Mouse (Mus musculus) ES-Bruce4 (cell line): ENCODE measurements at regions not wholly inside any gene's neighbourhood (a gene's known extent, or its start where the extent isn't known, plus 50 kb on each side); places are given as distances from the start of the nearest gene placed in this dataset.

Experiments used
- H3K27ac ChIP-seq: 2 replicates; pipeline ENCODE4 v1.5.1; 2012; ENCODE audit warnings: low read length, inconsistent platforms; ENCODE audit not compliant: insufficient read depth
- H3K27me3 ChIP-seq: 2 replicates; pipeline ENCODE4 v1.6.1; 2012; ENCODE audit warnings: mild to moderate bottlenecking, low read length, inconsistent platforms; ENCODE audit not compliant: control insufficient read depth, poor library complexity, insufficient read depth, severe bottlenecking
- H3K36me3 ChIP-seq: 2 replicates; pipeline ENCODE4 v1.6.1; 2012; ENCODE audit warnings: inconsistent platforms, mild to moderate bottlenecking, low read length, moderate library complexity; ENCODE audit not compliant: control insufficient read depth, poor library complexity, insufficient read depth, severe bottlenecking
- H3K4me1 ChIP-seq: one replicate; pipeline ENCODE4 v1.8.1; 2011; ENCODE audit warnings: low read length; ENCODE audit not compliant: control insufficient read depth, insufficient read depth
- H3K4me3 ChIP-seq: 2 replicates; pipeline ENCODE4 v1.5.1; 2011; ENCODE audit warnings: low read depth, mild to moderate bottlenecking, low read length
- H3K9ac ChIP-seq: 2 replicates; pipeline ENCODE4 v1.6.1; 2012; ENCODE audit warnings: low read depth, mild to moderate bottlenecking, inconsistent platforms; ENCODE audit not compliant: poor library complexity, severe bottlenecking
- H3K9me3 ChIP-seq: replicated peaks from 2 replicates; pipeline ENCODE4 v1.6.1; 2012; ENCODE audit warnings: mild to moderate bottlenecking, low read length, inconsistent platforms; ENCODE audit not compliant: control insufficient read depth, poor library complexity, insufficient read depth, severe bottlenecking
- CTCF ChIP-seq: IDR thresholded peaks from one replicate; pipeline ENCODE4 v1.8.1; 2011; ENCODE audit warnings: low read depth, low read length
- EP300 ChIP-seq: IDR thresholded peaks from 2 replicates; pipeline ENCODE4 v1.6.1; 2011; ENCODE audit warnings: low read depth, low read length; ENCODE audit not compliant: insufficient read depth
- POLR2A ChIP-seq: IDR thresholded peaks from one replicate; pipeline ENCODE4 v1.8.1; 2011; ENCODE audit warnings: low read length; ENCODE audit not compliant: insufficient read depth

DNA sequence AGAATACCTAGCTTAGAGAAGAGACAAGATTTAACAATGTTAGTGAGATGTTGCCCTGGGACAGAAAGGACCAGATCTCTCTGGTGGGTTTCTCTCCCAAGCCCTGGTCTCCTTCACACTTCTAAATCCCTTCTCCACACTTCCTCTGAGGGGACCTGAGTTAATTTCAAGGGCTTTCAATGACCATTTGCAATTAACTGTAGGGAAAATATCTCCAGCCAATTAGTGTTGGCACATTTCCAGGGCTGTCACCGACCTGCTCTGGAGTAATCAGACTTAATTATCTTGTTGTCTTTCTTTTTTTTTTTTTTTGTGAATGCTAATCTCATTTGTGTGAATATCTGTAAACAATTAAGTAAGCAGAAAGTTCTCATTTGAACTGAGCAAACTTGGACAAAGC lies 166.3 kb upstream of the Pirt start:
- Histone ChIP-seq H3K9me3 (no peaks in the 10 kb centered on the region; the same call in 1 of the 2 replicates), H3K27ac (no peak overlapping the region), H3K4me3 (no peak overlapping the region), H3K36me3 (no peaks in the 10 kb centered on the region), H3K9ac (no peak overlapping the region), H3K27me3 (no peaks in the 10 kb centered on the region; the same call in 1 of the 2 replicates), H3K4me1 (no peaks in the 10 kb centered on the region)
- TF ChIP-seq POLR2A (no peak), EP300 (no peak), CTCF (no peak)

DNA sequence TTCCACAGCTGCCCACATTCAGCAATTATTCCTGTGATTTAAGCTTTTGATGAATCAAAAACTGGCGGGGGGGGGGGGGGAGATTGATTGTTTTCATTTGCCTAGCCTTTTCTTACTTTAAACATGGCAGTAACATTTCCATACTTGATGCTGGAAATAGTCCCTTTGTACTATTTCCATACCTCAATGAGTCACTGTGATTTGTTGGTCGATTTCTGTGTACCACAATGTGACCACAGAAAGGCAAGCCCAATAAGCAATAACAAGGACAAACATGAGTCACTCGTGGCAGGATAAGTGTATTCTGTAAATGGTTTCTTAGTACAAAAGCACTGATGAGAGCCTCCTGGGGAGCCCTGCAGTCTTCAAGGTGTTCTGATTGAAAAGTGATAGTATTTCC lies 121.8 kb upstream of the Pirt start:
- H3K36me3 ChIP-seq, result no peaks in the 10 kb centered on the region
- no peak overlapping the region for H3K9ac ChIP-seq
- TF ChIP-seq CTCF, result no peak
- TF ChIP-seq EP300, result no peak
- TF ChIP-seq POLR2A, result no peak
- H3K27me3 ChIP-seq, result no peaks in the 10 kb centered on the region
- H3K4me1 ChIP-seq, result no peaks in the 10 kb centered on the region
- no peak overlapping the region for H3K27ac ChIP-seq
- no peak overlapping the region for H3K4me3 ChIP-seq
- H3K9me3 ChIP-seq, result no peaks in the 10 kb centered on the region

DNA sequence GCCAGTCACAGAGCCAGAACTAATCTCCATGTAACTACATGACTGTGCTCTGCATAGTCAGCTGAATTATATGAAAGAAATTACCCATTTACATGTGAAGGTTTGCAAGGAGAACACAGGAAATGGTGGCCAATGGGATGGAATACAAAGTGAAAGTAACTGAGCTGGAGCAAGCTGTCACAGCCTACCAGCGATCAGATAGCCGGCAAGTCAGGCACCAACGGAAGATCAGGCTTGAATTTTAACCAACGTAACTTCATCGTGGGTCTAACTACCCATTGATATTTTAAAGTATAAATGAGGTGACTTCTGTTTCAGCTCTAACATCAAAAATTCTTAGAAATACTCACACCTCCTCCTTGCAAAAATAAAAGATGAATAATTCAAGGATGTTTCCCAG lies 104.9 kb upstream of the Pirt start:
- Histone ChIP-seq H3K27ac (no peak overlapping the region), H3K4me3 (no peak overlapping the region), H3K9me3 (no peaks in the 10 kb centered on the region), H3K9ac (no peak overlapping the region), H3K4me1 (no peaks in the 10 kb centered on the region), H3K27me3 (no peaks in the 10 kb centered on the region; the same call in 1 of the 2 replicates), H3K36me3 (no peaks in the 10 kb centered on the region)
- TF ChIP-seq POLR2A (no peak), EP300 (no peak), CTCF (no peak)

DNA sequence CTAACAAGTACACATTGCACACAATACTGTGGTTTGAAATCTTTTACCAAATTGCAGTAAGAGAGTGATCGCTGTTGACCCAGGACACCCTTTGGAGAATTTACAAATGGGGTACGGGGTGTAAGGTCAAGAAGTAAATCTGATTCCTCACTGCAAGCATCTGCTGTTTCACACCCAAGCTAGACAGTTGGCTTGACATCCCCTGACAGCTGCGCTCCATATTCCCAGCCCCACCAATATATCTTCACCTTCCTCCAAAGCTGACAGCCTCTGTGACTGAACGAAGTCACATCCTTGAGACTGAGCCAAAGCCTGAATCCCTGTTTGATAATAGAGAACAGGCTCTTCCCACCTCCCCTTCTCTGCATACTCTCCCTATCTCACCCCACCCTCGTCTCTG lies 98.5 kb upstream of the Pirt start:
- no peaks in the 10 kb centered on the region for H3K27me3 ChIP-seq
- no peaks in the 10 kb centered on the region for H3K4me1 ChIP-seq
- no peak overlapping the region for H3K4me3 ChIP-seq
- no peaks in the 10 kb centered on the region for H3K9me3 ChIP-seq
- H3K36me3 ChIP-seq, result no peaks in the 10 kb centered on the region
- TF ChIP-seq EP300, result no peak
- no peak for TF ChIP-seq POLR2A
- TF ChIP-seq CTCF, result no peak
- H3K27ac ChIP-seq, result no peak overlapping the region
- H3K9ac ChIP-seq, result no peak overlapping the region

DNA sequence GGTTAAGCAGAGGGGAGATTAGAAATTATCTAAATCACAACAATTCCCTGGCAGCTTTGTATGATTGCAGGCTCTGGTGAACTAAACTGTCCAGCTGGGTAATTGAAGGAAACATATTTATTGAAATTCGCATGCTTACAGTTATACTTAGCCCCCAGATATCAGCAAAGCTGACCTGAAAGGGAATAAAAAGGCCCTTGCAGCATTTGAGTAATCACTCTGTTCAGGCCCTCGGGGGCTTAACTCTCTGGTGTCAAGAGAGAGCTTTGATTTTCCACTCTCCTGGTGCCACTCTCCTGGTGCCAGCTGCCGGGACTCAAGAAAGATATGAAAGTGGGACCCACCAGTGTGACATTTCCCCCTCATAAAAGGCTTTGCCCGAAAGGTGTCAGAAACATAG lies 98.0 kb upstream of the Pirt start:
- TF ChIP-seq EP300, result no peak
- TF ChIP-seq POLR2A, result no peak
- no peak for TF ChIP-seq CTCF
- H3K4me3 ChIP-seq, result no peak overlapping the region
- no peak overlapping the region for H3K9ac ChIP-seq
- H3K36me3 ChIP-seq, result no peaks in the 10 kb centered on the region
- no peak overlapping the region for H3K27ac ChIP-seq
- no peaks in the 10 kb centered on the region for H3K4me1 ChIP-seq
- H3K9me3 ChIP-seq, result peaks cover under 1% of the 10 kb centered on the region; the same call in 1 of the 2 replicates
- H3K27me3 ChIP-seq, result no peaks in the 10 kb centered on the region

DNA sequence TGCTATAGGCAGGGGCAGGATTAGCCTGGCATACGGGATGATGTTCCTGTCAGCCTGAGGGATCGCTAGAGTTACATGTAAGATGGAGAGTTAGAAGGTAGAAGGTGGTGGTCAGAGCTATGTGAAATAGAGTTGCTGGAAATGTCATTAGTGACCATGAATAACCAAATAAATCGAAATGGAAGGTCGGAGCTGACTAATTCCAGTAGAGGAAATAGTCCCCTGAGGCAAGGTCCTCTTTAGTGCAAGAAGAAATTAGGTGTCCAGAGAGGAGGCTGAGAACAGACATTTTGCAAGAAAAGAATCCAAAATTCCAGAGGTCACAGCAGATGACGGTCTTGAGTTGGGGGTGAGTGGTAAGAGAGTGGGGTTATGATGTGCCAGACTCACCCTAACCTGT lies 75.9 kb upstream of the Pirt start:
- Histone ChIP-seq H3K9me3 (no peaks in the 10 kb centered on the region; the same call in 1 of the 2 replicates), H3K9ac (no peak overlapping the region), H3K4me1 (no peaks in the 10 kb centered on the region), H3K36me3 (no peaks in the 10 kb centered on the region), H3K27ac (no peak overlapping the region), H3K4me3 (no peak overlapping the region), H3K27me3 (0 out of 2 replicates have a peak, but pooled peaks cover 2% of the 10 kb centered on the region)
- no peak for TF ChIP-seq EP300
- no peak for TF ChIP-seq POLR2A
- TF ChIP-seq CTCF, result no peak
